Mouse (Mus musculus): ENCODE results near the gene Eml1. TPM values are rescaled to one million over a fixed set of nuclear protein-coding genes. Genes with fewer than 3 reads are reported as not detected.

The Eml1 gene
- polyA plus RNA-seq, 1 experiment from 2014 or later: 27.8 TPM

GRCm38 (mm10) chr12:108547251-108547875 lies 176.6 kb downstream of the Eml1 start:
- no peak for ATAC-seq
- no peaks in the 10 kb centered on the region for H3K36me3 ChIP-seq (ENCODE audit: control insufficient read depth, insufficient read depth)
- no peaks in the 10 kb centered on the region for H3K4me1 ChIP-seq (replicated peaks; ENCODE audit: control insufficient read depth, insufficient read depth, low read length)
- no peak overlapping the region for H3K4me3 ChIP-seq (ENCODE audit: low read depth, low read length)
- TF ChIP-seq CTCF (IDR thresholded peaks at IDR 0.05; ENCODE audit: low read depth): peak; percentile 46
- H3K4me2 ChIP-seq (replicated peaks; ENCODE audit: low read depth): peak overlapping the region; percentile 28; the same call in 1 of the 2 replicates
- WGBS: 62% methylated on average over 15 of the region's 15 CpGs
- no peak overlapping the region for H3K9ac ChIP-seq (ENCODE audit: low read depth, low read length)
- no peaks in the 10 kb centered on the region for H3K27me3 ChIP-seq (replicated peaks; ENCODE audit: control insufficient read depth, insufficient read depth, low read length)
- H3K27ac ChIP-seq (ENCODE audit: low read depth, low read length): no peak overlapping the region
- no peaks in the 10 kb centered on the region for H3K9me3 ChIP-seq (ENCODE audit: control insufficient read depth)

- Histone ChIP-seq H3K9me3 (ENCODE audit: control insufficient read depth) (no peaks in the 10 kb centered on the region), H3K36me3 (ENCODE audit: control insufficient read depth, insufficient read depth) (no peaks in the 10 kb centered on the region), H3K4me1 (replicated peaks; ENCODE audit: control insufficient read depth, insufficient read depth, low read length) (0 out of 2 replicates have a peak, but pooled peaks cover 2% of the 10 kb centered on the region), H3K9ac (ENCODE audit: low read depth, low read length) (no peak overlapping the region), H3K4me3 (ENCODE audit: low read depth, low read length) (no peak overlapping the region), H3K4me2 (replicated peaks; ENCODE audit: low read depth) (no peak overlapping the region), H3K27ac (ENCODE audit: low read depth, low read length) (no peak overlapping the region), H3K27me3 (replicated peaks; ENCODE audit: control insufficient read depth, insufficient read depth, low read length) (0 out of 2 replicates have a peak, but pooled peaks cover 2% of the 10 kb centered on the region)
- 86% methylated on average over 7 of the region's 7 CpGs for WGBS
- TF ChIP-seq CTCF (IDR thresholded peaks at IDR 0.05; ENCODE audit: low read depth): no peak
- ATAC-seq: no peak
Observed at GRCm38 (mm10) chr12:108551731-108552130, 181.0 kb downstream of the Eml1 start.

- ATAC-seq: no peak
- H3K4me2 ChIP-seq (replicated peaks; ENCODE audit: low read depth): no peak overlapping the region
- no peak for TF ChIP-seq CTCF (IDR thresholded peaks at IDR 0.05; ENCODE audit: low read depth)
- H3K4me1 ChIP-seq (replicated peaks; ENCODE audit: control insufficient read depth, insufficient read depth, low read length): 0 out of 2 replicates have a peak, but pooled peaks cover 2% of the 10 kb centered on the region
- 0 out of 2 replicates have a peak, but pooled peaks cover 2% of the 10 kb centered on the region for H3K27me3 ChIP-seq (replicated peaks; ENCODE audit: control insufficient read depth, insufficient read depth, low read length)
- no peak overlapping the region for H3K27ac ChIP-seq (ENCODE audit: low read depth, low read length)
- no peak overlapping the region for H3K4me3 ChIP-seq (ENCODE audit: low read depth, low read length)
- no peaks in the 10 kb centered on the region for H3K36me3 ChIP-seq (ENCODE audit: control insufficient read depth, insufficient read depth)
- no peak overlapping the region for H3K9ac ChIP-seq (ENCODE audit: low read depth, low read length)
- H3K9me3 ChIP-seq (ENCODE audit: control insufficient read depth): no peaks in the 10 kb centered on the region
- WGBS: 49% methylated on average over 6 of the region's 6 CpGs
Observed at GRCm38 (mm10) chr12:108553079-108553478, 182.3 kb downstream of the Eml1 start.

- Histone ChIP-seq H3K36me3 (ENCODE audit: control insufficient read depth, insufficient read depth) (no peaks in the 10 kb centered on the region), H3K9ac (ENCODE audit: low read depth, low read length) (peak within 1 kb of the TSS; percentile 66), H3K27me3 (replicated peaks; ENCODE audit: control insufficient read depth, insufficient read depth, low read length) (0 out of 2 replicates have a peak, but pooled peaks cover 2% of the 10 kb centered on the region), H3K4me1 (replicated peaks; ENCODE audit: control insufficient read depth, insufficient read depth, low read length) (0 out of 2 replicates have a peak, but pooled peaks cover 2% of the 10 kb centered on the region), H3K27ac (ENCODE audit: low read depth, low read length) (0 out of 2 replicates have a peak within 1 kb of the TSS, but pooled peaks have one; percentile 47), H3K9me3 (ENCODE audit: control insufficient read depth) (no peaks in the 10 kb centered on the region), H3K4me3 (ENCODE audit: low read depth, low read length) (peak within 1 kb of the TSS; percentile 80), H3K4me2 (replicated peaks; ENCODE audit: low read depth) (peak within 1 kb of the TSS; percentile 92)
- TF ChIP-seq CTCF (IDR thresholded peaks at IDR 0.05; ENCODE audit: low read depth): no peak
- peak; percentile 86 for ATAC-seq
- 2% methylated on average over 47 of the region's 50 CpGs for WGBS
Observed at GRCm38 (mm10) chr12:108554120-108554841, 183.5 kb downstream of the Eml1 start, which contains the start of gene Evl. Evl (plus strand) TSS chr12:108554720.

GRCm38 (mm10) chr12:108554861-108555556 lies 184.3 kb downstream of the Eml1 start:
- H3K27ac ChIP-seq (ENCODE audit: low read depth, low read length): 0 out of 2 replicates have a peak overlapping the region, but pooled peaks have one; percentile 47
- H3K4me2 ChIP-seq (replicated peaks; ENCODE audit: low read depth): peak overlapping the region; percentile 92
- no peaks in the 10 kb centered on the region for H3K9me3 ChIP-seq (ENCODE audit: control insufficient read depth)
- peak overlapping the region; percentile 80 for H3K4me3 ChIP-seq (ENCODE audit: low read depth, low read length)
- 0 out of 2 replicates have a peak, but pooled peaks cover 2% of the 10 kb centered on the region for H3K27me3 ChIP-seq (replicated peaks; ENCODE audit: control insufficient read depth, insufficient read depth, low read length)
- no peak for TF ChIP-seq CTCF (IDR thresholded peaks at IDR 0.05; ENCODE audit: low read depth)
- no peaks in the 10 kb centered on the region for H3K36me3 ChIP-seq (ENCODE audit: control insufficient read depth, insufficient read depth)
- H3K9ac ChIP-seq (ENCODE audit: low read depth, low read length): peak overlapping the region; percentile 66
- H3K4me1 ChIP-seq (replicated peaks; ENCODE audit: control insufficient read depth, insufficient read depth, low read length): 0 out of 2 replicates have a peak, but pooled peaks cover 2% of the 10 kb centered on the region
- whole genome bisulfite sequencing: under 1% methylated on average over 58 of the region's 100 CpGs
- peak; percentile 55 for ATAC-seq

GRCm38 (mm10) chr12:108558194-108558593 lies 187.4 kb downstream of the Eml1 start:
- 0 out of 2 replicates have a peak, but pooled peaks cover 2% of the 10 kb centered on the region for H3K4me1 ChIP-seq (replicated peaks; ENCODE audit: control insufficient read depth, insufficient read depth, low read length)
- H3K4me2 ChIP-seq (replicated peaks; ENCODE audit: low read depth): no peak overlapping the region
- 0 out of 2 replicates have a peak, but pooled peaks cover under 1% of the 10 kb centered on the region for H3K27me3 ChIP-seq (replicated peaks; ENCODE audit: control insufficient read depth, insufficient read depth, low read length)
- H3K9me3 ChIP-seq (ENCODE audit: control insufficient read depth): no peaks in the 10 kb centered on the region
- H3K4me3 ChIP-seq (ENCODE audit: low read depth, low read length): no peak overlapping the region
- no peak for ATAC-seq
- TF ChIP-seq CTCF (IDR thresholded peaks at IDR 0.05; ENCODE audit: low read depth): peak; percentile 31
- H3K36me3 ChIP-seq (ENCODE audit: control insufficient read depth, insufficient read depth): no peaks in the 10 kb centered on the region
- no peak overlapping the region for H3K27ac ChIP-seq (ENCODE audit: low read depth, low read length)
- H3K9ac ChIP-seq (ENCODE audit: low read depth, low read length): no peak overlapping the region
